Comparison of ENCODE assay signal across 24 mouse cellular contexts in the genomic region with DNA sequence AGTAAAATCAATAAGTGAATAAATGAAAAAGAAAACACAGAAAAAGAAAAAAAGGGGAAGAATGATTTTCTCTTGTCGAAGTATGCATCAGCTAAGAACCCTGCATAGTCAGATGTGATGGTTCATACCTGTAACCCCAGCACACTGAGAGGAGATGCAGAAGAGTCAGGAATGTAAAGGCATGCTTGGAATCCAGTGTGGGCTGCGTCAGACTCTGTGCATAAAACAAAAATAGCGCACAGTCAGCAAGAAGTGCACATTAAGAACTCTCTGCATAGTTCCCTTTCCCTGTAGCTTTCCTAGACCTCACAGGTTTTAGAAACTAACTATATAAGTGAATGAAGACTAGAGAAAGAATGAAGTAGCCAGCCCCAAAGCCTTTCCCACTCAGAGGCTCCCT.
A peak's percentile ranks its signal among the peaks of the same experiment; 100 is the strongest.
DNase-seq lines count a peak whose midpoint lies in the region; ATAC-seq and TF ChIP-seq lines count a peak whose summit lies in the region.
"Had no signal": no experiment of that assay in that cellular context is flagged by ENCODE, and none has a peak within 500 bp of the region (broad histone marks: within the 10 kb centered on the region; RNA-seq: fewer than 3 reads in every experiment).

No protein-coding gene starts in this region.

- H3K4me3 ChIP-seq in embryonic facial prominence, embryonic 14.5 days (ENCODE audit: low read depth, low read length), result no peak overlapping the region
- H3K4me3 ChIP-seq in embryonic facial prominence, embryonic 10.5 days, result no peak overlapping the region
- no peak overlapping the region for H3K4me3 ChIP-seq in kidney, embryonic 16.5 days (ENCODE audit: low read length)
- no peak overlapping the region for H3K4me3 ChIP-seq in ES-E14 (ENCODE audit: insufficient read depth in 1 of 2, low read depth in 1 of 2, low read length in 2 of 2, poor library complexity in 1 of 2, severe bottlenecking in 1 of 2)
- H3K4me3 ChIP-seq: embryonic facial prominence, embryonic 12.5 days; embryonic facial prominence, embryonic 15.5 days; erythroblast, embryonic 14.5 days; forebrain, embryonic 10.5 days; forebrain, embryonic 12.5 days had no signal

- no peaks in the 10 kb centered on the region for H3K27me3 ChIP-seq in embryonic facial prominence, embryonic 14.5 days (replicated peaks; ENCODE audit: control insufficient read depth, insufficient read depth, low read length)
- no peaks in the 10 kb centered on the region for H3K27me3 ChIP-seq in embryonic facial prominence, embryonic 10.5 days (replicated peaks; ENCODE audit: low read depth, poor library complexity, severe bottlenecking)
- H3K27me3 ChIP-seq in kidney, embryonic 16.5 days (ENCODE audit: insufficient read depth, low read length), result no peaks in the 10 kb centered on the region
- H3K27me3 ChIP-seq: embryonic facial prominence, embryonic 12.5 days; embryonic facial prominence, embryonic 15.5 days; forebrain, embryonic 12.5 days had no signal

- no peaks in the 10 kb centered on the region for H3K36me3 ChIP-seq in embryonic facial prominence, embryonic 14.5 days (ENCODE audit: control insufficient read depth, insufficient read depth, low read length)
- no peaks in the 10 kb centered on the region for H3K36me3 ChIP-seq in embryonic facial prominence, embryonic 10.5 days (replicated peaks)
- no peaks in the 10 kb centered on the region for H3K36me3 ChIP-seq in kidney, embryonic 16.5 days (ENCODE audit: insufficient read depth, low read length)
- no peaks in the 10 kb centered on the region for H3K36me3 ChIP-seq in ES-E14 (ENCODE audit: control insufficient read depth, insufficient read depth, low read length, poor library complexity, severe bottlenecking)
- H3K36me3 ChIP-seq: embryonic facial prominence, embryonic 12.5 days; embryonic facial prominence, embryonic 15.5 days; forebrain, embryonic 10.5 days; forebrain, embryonic 12.5 days; G1E had no signal

- DNase-seq in embryonic facial prominence, embryonic 14.5 days (ENCODE audit: low spot score), result peak; percentile 1
- DNase-seq in embryonic facial prominence, embryonic 10.5 days (ENCODE audit: low spot score), result no peak
- DNase-seq in kidney, postnatal 25 days, result no peak
- no peak for DNase-seq in ES-E14 (ENCODE audit: low read depth, low spot score)
- DNase-seq in Muller cell, postnatal 12 days (ENCODE audit: inconsistent ontology term), result peak; percentile 4
- no peak for DNase-seq in testis, postnatal 10 days (ENCODE audit: low spot score)
- DNase-seq: adrenal gland, adult 2 months; adrenal gland, postnatal 10 days; adrenal gland, postnatal 25 days; cerebellum, adult 11 months; cerebellum, adult 18-20 months; cerebellum, adult 8-10 months; cerebellum, adult 9-11 months; cerebellum, postnatal 14 days; cerebellum, postnatal 36 days had no signal

- no peak overlapping the region for H3K4me2 ChIP-seq in embryonic facial prominence, embryonic 14.5 days (ENCODE audit: low read depth, low read length)
- no peak overlapping the region for H3K4me2 ChIP-seq in kidney, embryonic 16.5 days (replicated peaks; ENCODE audit: low read depth, low read length)
- H3K4me2 ChIP-seq: embryonic facial prominence, embryonic 12.5 days; embryonic facial prominence, embryonic 15.5 days; forebrain, embryonic 12.5 days had no signal

- no peak overlapping the region for H3K9ac ChIP-seq in embryonic facial prominence, embryonic 14.5 days (ENCODE audit: low read depth, low read length)
- H3K9ac ChIP-seq in kidney, embryonic 16.5 days (replicated peaks; ENCODE audit: low read length), result no peak overlapping the region
- H3K9ac ChIP-seq in ES-E14 (ENCODE audit: insufficient read depth, low read depth, low read length, poor library complexity, severe bottlenecking), result no peak overlapping the region
- H3K9ac ChIP-seq: embryonic facial prominence, embryonic 12.5 days; embryonic facial prominence, embryonic 15.5 days; forebrain, embryonic 12.5 days had no signal

- in situ Hi-C loops in ES-E14 (cut with MboI; ENCODE audit: low sequenced_read_pairs in 2 of 2, unreplicated experiment in 2 of 2), result no loop called here

- H3K9me3 ChIP-seq in embryonic facial prominence, embryonic 14.5 days (ENCODE audit: control insufficient read depth, low read length), result no peaks in the 10 kb centered on the region
- no peaks in the 10 kb centered on the region for H3K9me3 ChIP-seq in embryonic facial prominence, embryonic 10.5 days
- no peaks in the 10 kb centered on the region for H3K9me3 ChIP-seq in kidney, embryonic 16.5 days (ENCODE audit: low read length)
- H3K9me3 ChIP-seq in ES-E14 (ENCODE audit: control insufficient read depth, insufficient read depth, low read depth, low read length), result no peaks in the 10 kb centered on the region
- H3K9me3 ChIP-seq: embryonic facial prominence, embryonic 12.5 days; embryonic facial prominence, embryonic 15.5 days; forebrain, embryonic 10.5 days; forebrain, embryonic 12.5 days had no signal

- no peaks in the 10 kb centered on the region for H3K4me1 ChIP-seq in embryonic facial prominence, embryonic 14.5 days (ENCODE audit: control insufficient read depth, insufficient read depth, low read length)
- H3K4me1 ChIP-seq in embryonic facial prominence, embryonic 10.5 days, result no peaks in the 10 kb centered on the region
- H3K4me1 ChIP-seq in kidney, embryonic 16.5 days (ENCODE audit: insufficient read depth, low read length), result no peaks in the 10 kb centered on the region
- no peaks in the 10 kb centered on the region for H3K4me1 ChIP-seq in ES-E14 (ENCODE audit: control insufficient read depth in 2 of 2, insufficient read depth in 2 of 2, low read length in 2 of 2, poor library complexity in 1 of 2)
- H3K4me1 ChIP-seq: embryonic facial prominence, embryonic 12.5 days; embryonic facial prominence, embryonic 15.5 days; forebrain, embryonic 10.5 days; forebrain, embryonic 12.5 days had no signal

- 66% methylated on average over 3 of the region's 3 CpGs for WGBS in embryonic facial prominence, embryonic 14.5 days
- 82% methylated on average over 3 of the region's 3 CpGs for WGBS in embryonic facial prominence, embryonic 10.5 days
- 71% methylated on average over 3 of the region's 3 CpGs for WGBS in kidney, embryonic 16.5 days

- ATAC-seq in embryonic facial prominence, embryonic 14.5 days (ENCODE audit: low read depth), result no peak
- ATAC-seq in kidney, embryonic 16.5 days (ENCODE audit: low FRiP score, low TSS enrichment), result peak; percentile 54; the same call in 1 of the 2 replicates
- ATAC-seq: forebrain, embryonic 14.5 days; forebrain, embryonic 16.5 days had no signal

- H3K27ac ChIP-seq in embryonic facial prominence, embryonic 14.5 days (replicated peaks; ENCODE audit: low read depth, low read length), result no peak overlapping the region
- H3K27ac ChIP-seq in embryonic facial prominence, embryonic 10.5 days (replicated peaks), result no peak overlapping the region
- no peak overlapping the region for H3K27ac ChIP-seq in kidney, embryonic 16.5 days (ENCODE audit: low read length)
- H3K27ac ChIP-seq in ES-E14 (ENCODE audit: insufficient read depth, low read depth, low read length, poor library complexity, severe bottlenecking), result no peak overlapping the region
- H3K27ac ChIP-seq: embryonic facial prominence, embryonic 12.5 days; embryonic facial prominence, embryonic 15.5 days; forebrain, embryonic 10.5 days; forebrain, embryonic 12.5 days had no signal

TF ChIP-seq in ES-E14, 5 proteins besides CTCF, POLR2A, EP300 and RAD21:
- no peak for TF ChIP-seq CHD2 (IDR thresholded peaks at IDR 0.05; ENCODE audit: low read depth, low read length)
- peak; percentile 77 for TF ChIP-seq MAFK (IDR thresholded peaks at IDR 0.05; ENCODE audit: insufficient read depth, low read depth, low read length)
TF ChIP-seq in ES-E14: peak in this region for 1.

Comparison
In these comparisons a context has a peak if more than half of its experiments do, and no peak if none do; other contexts are left out.
1. DNase-seq: peak in embryonic facial prominence, embryonic 14.5 days (single experiment) and Muller cell, postnatal 12 days (single experiment); none in embryonic facial prominence, embryonic 10.5 days (single experiment), kidney, postnatal 25 days (0 of 2), ES-E14 (single experiment) and testis, postnatal 10 days (single experiment).